Mouse (Mus musculus): ENCODE data around the gene Dio1.

Dio1 gene

GRCm38 (mm10) chr4:107245368-107245767 lies 61.6 kb downstream of the Dio1 start:
- no peak for DNase-seq (ENCODE audit: low read depth)

DNA sequence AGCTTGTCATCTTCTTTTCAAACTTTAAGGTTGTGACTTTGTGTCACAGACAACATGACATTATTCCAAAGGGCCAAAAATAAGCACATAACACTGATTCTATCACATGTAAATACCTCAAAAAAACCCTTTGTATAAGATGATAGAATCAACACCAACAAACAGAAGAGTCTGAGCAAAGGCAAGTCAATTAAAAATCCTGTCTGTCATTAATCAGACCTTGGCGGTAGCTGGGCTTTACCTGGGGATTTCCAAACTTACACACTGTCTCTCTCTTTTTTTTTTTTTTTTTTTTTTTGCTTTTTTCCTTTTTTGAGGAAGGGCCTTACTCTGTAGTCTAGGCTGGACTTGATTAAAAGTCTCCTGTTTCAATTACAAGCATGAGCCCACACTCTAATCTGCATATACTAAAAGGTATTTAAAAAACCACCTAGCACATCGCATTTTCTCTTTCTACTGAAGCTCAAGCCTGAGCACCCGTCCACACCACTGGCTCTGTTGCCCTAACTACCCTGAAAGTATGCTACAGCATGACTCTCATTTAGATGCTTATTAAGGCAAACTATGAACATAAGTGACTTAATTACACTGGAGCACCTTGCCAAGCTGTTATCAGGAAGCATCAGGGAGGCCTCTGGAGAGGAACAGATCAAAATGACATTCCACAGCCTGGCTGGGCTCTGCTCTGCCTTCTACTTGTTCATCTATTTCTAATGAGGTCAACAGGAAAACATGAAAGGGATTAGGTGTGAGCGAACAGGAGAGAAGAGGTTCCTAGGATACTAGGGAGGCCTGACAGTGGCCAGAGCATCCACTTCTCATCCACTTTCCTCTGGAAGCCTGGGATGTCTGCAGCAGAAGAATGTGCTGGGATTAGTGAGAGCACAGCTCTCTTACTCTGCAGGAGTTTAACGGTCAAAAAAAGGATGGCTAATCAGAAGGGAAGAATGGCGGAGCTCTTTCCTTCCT lies 63.3 kb downstream of the Dio1 start:
- no peak for DNase-seq (ENCODE audit: low read depth)

Data from c-Kit-positive CD71-negative TER-119-negative erythroid progenitor cells, embryonic 14.5 days (primary cell).